Mouse (Mus musculus): Measurements from ENCODE around the gene Sun2.

The Sun2 gene

GRCm38 (mm10) chr15:79755176-79755575 is 12.8 kb upstream of the Sun2 start:
- no peak for DNase-seq

DNA sequence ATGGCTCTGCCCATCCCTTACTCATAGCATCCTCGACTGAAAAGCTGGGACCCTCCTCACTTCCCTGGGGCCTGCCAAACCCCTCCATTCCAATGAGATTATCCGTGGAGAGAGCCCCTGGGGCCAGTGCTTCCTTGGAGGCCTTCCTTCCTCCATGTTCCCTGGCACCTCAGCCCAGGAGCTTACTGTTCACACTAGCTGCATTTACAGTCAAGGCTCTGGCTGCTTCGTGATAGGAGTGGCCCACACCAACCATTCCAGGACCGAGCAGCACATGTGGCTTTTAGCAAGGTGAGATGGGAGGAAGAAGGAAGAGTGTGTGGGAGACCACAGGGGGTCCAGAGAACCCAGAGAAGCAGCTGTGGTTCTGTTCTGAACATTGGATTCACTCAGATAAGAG is 11.5 kb upstream of the Sun2 start:
- DNase-seq, result no peak

DNA sequence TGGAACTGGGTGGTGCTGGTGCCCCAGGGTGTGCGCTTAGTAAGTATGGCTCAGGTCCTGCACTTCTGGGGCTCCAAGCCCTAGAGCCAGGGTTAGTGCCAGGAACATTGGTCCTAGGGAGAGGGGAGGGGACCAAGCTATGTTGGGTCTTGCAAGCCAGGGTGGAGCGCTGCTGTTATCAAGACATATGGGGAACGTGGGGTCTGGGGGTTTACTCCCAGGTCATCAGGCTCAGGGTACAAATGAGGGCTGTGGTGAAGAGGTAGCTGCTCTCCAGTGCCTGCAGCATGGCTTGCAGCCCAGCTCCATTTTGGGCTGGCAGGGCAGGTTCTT is 11.1 kb upstream of the Sun2 start:
- no peak for DNase-seq

GRCm38 (mm10) chr15:79752742-79753419 is 10.5 kb upstream of the Sun2 start:
- peak; percentile 86 for DNase-seq

DNA sequence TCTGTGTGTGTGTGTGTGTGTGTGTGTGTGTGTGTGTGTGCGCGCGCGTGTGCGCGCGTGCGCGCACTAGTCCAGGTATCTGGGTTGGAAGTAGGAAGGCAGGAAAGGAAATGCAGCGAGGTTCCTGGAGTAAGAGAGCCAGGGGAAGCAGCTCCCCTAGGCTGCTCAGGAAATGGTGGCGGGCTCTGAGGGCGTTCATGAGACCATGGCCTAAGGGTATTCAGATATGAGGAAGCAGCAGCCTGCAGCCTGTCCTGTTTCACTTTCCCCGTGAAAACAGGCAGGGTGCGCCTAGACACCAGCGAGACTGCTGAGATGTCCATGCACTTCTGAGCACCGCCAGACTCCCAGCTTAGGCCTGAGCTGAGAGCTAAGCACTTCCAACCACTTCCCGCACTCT is 9.4 kb upstream of the Sun2 start:
- DNase-seq, result no peak

DNA sequence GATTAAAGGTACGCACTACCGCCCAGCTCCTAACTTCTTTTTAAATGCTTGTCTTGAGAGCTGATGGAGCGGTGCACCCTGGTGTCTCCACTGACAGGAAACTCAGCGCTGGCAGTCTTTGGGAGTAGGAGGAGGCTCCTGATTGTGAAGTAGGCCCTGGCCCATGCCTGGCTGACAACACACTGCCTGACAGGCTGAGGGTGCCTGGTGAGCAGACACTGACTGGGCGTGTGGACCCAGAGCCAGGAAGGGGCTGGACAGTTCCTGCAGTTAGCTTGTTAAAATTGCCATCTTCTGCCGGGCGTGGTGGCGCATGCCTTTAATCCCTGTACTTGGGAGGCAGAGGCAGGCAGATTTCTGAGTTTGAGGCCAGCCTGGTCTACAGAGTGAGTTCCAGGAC is 7.9 kb upstream of the Sun2 start:
- no peak for DNase-seq

GRCm38 (mm10) chr15:79749162-79749561 is 6.8 kb upstream of the Sun2 start:
- no peak for DNase-seq

GRCm38 (mm10) chr15:79747998-79748397 is 5.7 kb upstream of the Sun2 start:
- DNase-seq, result peak; percentile 58

DNA sequence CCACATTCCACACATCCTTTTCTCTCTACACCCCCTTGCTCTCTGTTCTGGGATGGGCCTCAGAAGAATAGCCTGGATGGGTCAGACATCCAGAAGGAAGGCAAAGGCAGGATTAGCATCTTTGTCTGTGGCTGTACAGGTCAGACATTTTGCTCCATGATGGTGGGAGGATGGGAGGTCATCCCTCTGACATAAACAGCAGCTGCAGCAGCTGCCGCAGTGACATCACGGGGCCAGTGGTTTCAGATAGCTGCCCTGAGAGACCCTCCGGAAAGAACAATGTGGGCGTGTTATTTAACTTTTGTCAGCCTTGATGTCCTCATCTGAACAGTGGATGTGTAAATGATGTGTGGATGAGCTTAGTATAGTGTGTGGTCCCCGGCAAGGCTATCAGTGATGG is 3.5 kb upstream of the Sun2 start:
- no peak for DNase-seq

- DNase-seq, result no peak
These were observed 3.0 kb upstream of the Sun2 start for GRCm38 (mm10) chr15:79745312-79745711.

GRCm38 (mm10) chr15:79744742-79745141 is 2.4 kb upstream of the Sun2 start:
- DNase-seq, result peak; percentile 34

GRCm38 (mm10) chr15:79744001-79744400 is 1.7 kb upstream of the Sun2 start:
- no peak for DNase-seq

DNA sequence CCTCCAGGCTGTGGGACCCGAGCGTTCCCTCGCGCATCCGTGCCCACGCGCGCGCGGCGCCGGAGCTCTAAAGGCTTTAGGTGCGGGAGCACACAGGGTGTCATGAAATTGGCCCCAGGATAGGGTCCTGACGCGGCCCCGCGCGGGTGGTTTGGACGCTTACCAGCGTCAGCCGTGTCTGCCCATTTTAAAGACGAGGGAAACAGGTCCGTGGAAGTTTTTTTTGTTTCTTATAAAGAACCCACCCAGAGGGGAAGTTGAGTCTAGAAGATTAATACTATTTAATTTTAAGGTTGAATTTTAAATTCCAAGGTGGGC is 329 bp upstream of the Sun2 start:
- no peak for DNase-seq

GRCm38 (mm10) chr15:79741173-79741858 is 1.0 kb downstream of the Sun2 start:
- DNase-seq, result peak; percentile 27

GRCm38 (mm10) chr15:79740739-79741138 is 1.6 kb downstream of the Sun2 start:
- DNase-seq, result no peak

- no peak for DNase-seq
These were observed 8.0 kb downstream of the Sun2 start for GRCm38 (mm10) chr15:79734311-79734710.

DNA sequence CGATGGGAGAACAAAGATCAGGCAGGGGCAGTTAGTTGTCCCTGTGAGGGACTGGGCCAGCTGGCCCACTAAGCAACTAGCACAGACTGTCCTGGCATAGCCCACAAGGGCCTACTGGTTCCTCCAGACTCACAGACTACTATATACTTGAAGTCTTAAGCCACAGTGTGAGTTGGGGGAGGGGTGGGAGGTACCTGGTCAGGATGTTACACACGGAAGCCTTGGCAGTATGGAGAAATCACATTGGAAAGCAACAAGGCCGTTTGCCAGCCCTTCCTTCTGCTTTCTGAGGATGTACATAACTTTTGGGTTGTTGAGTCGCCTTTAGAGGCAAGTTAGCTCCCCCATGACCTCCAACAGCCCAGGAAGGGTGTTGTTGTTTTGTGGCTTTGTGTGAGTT is 8.7 kb downstream of the Sun2 start:
- no peak for DNase-seq

DNA sequence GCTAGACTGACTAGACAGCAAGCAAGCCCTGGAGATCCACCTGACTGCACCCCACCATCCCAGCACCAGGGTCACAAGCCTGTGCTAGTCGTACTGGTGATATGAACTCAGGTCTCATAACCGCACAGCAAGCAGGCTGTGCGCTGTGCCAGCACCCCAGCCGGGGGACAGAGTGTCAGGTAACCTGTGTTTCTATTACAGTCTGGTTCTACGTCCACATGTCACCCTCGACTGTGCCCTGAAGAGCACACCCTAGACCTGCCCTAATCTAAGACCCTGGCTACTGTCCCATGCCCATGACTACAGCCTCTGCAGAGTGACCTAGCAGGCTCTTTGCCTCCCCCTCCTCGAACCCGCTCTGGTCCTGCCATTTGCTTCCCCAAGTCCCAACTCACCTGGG is 9.1 kb downstream of the Sun2 start:
- no peak for DNase-seq

GRCm38 (mm10) chr15:79731554-79731953 is 10.8 kb downstream of the Sun2 start:
- DNase-seq, result no peak

DNA sequence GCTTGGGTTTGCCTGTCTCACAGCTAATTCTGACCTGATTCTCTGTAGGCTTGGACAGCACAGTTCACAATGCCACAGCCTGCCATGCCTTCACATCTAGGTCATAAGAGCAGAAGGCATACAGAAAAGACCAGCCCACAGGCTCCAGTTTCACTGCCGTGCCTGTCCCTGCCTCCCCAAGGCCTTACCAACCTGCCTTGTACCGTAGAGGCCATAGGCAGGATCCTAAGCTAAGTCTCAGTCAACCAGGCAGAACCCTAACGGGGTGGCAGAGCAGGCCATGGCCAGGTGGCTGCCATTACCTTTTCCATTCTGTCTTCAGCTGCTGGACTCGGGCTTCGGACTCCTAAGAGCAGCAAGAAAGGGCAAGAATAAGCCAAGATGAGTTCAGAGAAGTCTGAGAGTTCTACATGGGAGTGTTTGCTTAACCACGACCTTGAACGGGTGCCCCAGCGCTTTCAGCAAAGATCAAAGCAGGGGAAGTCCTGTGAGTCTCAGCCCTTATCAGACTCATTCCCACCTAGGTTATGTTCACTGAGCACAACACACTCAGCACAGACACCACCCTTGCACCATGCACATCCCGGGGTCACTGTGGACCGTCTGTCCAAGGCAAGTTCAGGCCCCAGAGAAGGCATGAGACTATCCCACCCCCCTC is 13.5 kb downstream of the Sun2 start:
- no peak for DNase-seq

- no peak for DNase-seq
These were observed 14.0 kb downstream of the Sun2 start for GRCm38 (mm10) chr15:79728311-79728710.

DNA sequence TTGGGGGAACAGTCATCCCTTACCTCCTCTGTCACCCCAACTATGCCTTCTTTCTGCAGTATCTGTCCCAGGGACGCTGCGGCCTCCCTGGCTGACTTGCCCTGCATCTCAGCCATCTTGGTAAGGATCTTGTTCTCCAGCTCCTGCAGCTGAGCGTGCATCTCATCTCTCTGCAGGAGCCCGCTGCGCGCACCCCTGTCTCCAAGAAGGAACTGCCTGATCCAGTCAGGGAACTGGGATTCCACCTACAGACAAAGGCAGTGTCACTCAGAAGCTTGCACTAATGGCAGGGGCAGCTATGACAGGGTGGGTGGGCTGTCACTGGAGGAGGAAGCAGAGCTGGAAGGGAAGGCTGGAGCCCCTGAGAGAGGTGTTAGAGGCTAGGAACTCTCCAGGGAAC is 14.5 kb downstream of the Sun2 start:
- no peak for DNase-seq

DNA sequence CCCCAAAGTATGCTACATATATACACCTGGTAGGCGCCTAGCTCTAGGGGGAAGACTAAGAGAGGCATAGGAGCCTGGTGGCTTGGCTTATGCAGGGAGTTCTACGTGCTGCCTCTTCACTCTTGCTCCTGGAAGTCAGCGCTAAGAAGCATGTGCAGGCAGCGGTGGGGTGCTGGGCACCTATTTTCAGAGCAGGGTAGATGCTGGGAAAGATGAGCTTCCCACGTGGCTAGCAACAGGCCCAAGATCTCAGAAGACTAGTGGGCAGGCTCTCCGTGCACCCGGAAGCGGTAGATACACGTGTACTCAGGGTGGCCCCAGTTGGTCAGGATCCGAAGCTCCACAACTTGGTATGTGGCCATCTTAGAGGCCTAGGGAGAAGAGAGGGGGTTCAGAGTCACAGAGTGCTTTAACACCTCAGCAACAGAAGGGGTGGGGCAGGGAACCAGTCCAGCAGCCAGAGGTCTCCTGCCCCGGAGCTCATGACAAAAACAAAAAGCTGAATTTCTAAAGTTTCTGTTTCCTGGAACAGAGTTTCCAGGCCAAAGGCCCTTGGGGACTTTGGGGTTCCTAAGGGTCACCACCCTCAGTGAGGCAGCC is 17.0 kb downstream of the Sun2 start:
- no peak for DNase-seq

DNA sequence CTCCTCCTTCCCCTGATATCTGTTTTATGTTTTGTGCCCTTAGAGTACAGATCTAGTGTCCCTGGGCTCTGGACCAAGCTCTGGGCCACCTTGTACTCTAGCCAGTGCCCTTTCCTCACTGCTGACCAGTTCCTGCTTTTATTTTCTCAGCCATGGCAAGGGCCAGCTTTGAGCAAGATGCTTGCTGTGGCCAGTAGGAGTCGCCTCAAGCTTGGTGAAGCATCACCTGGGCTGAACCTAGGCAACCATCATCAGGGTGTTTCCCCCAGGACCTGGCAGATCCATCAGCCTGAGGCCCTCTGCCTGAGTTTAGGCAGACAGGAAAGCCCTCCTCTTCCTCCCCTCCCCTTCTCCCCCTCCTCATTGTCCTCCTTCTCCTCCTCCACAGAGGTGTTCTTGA is 18.9 kb downstream of the Sun2 start:
- peak; percentile 66 for DNase-seq

All from kidney, postnatal 10 days (tissue).